Mouse (Mus musculus) ES-E14 (cell line): Measurements from ENCODE around the gene Sec14l5.

Experiments
- CHD2 ChIP-seq: IDR thresholded peaks from 2 replicates; pipeline ENCODE4 v1.6.1; 2014; ENCODE audit warnings: mild to moderate bottlenecking, low read depth, low read length, inconsistent platforms
- HCFC1 ChIP-seq: IDR thresholded peaks from 2 replicates; pipeline ENCODE4 v1.6.1; 2012; ENCODE audit warnings: low read length, inconsistent platforms, borderline replicate concordance; ENCODE audit not compliant: insufficient read depth
- MAFK ChIP-seq: IDR thresholded peaks from 2 replicates; pipeline ENCODE4 v1.6.1; 2014; ENCODE audit warnings: mild to moderate bottlenecking, low read depth, low read length, inconsistent platforms; ENCODE audit not compliant: insufficient read depth
- ZC3H11A ChIP-seq: IDR thresholded peaks from 2 replicates; pipeline ENCODE4 v1.6.1; 2012; ENCODE audit warnings: low read depth, mild to moderate bottlenecking, inconsistent platforms, low read length, borderline replicate concordance
- ZNF384 ChIP-seq: IDR thresholded peaks from 2 replicates; pipeline ENCODE4 v1.6.1; 2012; ENCODE audit warnings: low read depth, low read length, inconsistent platforms

- TF ChIP-seq ZNF384 = no peak
- no peak for TF ChIP-seq ZC3H11A
- no peak for TF ChIP-seq HCFC1
- TF ChIP-seq MAFK = no peak
- no peak for TF ChIP-seq CHD2
Measured at GRCm38 (mm10) chr16:5150544-5150943, 3.6 kb downstream of the Sec14l5 start.
